Mouse (Mus musculus) E14TG2a.4 (cell line): ENCODE data around the gene Fam122b.

ENCODE experiments used
- CTCF ChIP-seq: conservative IDR thresholded peaks from 2 replicates; pipeline ENCODE4 v1.5.1; 2014; ENCODE audit warnings: low read length
- POU5F1 ChIP-seq: IDR thresholded peaks from 2 replicates; pipeline ENCODE4 v1.6.1; 2014; ENCODE audit warnings: low read length, borderline replicate concordance

DNA sequence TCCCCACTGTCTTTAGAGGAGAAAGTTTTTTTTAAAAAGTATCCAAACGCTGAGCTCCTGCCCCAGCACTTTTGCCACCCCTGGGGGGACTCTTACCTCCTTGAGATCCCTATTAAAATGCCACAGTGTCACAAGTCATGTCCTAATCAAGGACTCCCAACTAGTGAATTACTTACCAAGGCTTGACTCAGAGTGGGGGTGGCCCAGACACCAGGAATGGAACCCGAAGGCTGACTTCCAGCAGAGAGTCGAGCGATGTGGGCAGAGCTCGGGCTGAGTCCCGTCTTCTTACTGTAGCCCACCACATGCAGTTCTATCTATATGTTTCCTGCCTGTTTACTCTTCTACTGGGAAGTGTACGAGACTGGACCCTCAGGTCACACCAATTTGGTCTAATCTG lies 60.2 kb downstream of the Fam122b start:
- TF ChIP-seq CTCF (no peak), POU5F1 (no peak)
